Mouse (Mus musculus): Measurements from ENCODE around the gene Lrrc18.

Gene Lrrc18

DNA sequence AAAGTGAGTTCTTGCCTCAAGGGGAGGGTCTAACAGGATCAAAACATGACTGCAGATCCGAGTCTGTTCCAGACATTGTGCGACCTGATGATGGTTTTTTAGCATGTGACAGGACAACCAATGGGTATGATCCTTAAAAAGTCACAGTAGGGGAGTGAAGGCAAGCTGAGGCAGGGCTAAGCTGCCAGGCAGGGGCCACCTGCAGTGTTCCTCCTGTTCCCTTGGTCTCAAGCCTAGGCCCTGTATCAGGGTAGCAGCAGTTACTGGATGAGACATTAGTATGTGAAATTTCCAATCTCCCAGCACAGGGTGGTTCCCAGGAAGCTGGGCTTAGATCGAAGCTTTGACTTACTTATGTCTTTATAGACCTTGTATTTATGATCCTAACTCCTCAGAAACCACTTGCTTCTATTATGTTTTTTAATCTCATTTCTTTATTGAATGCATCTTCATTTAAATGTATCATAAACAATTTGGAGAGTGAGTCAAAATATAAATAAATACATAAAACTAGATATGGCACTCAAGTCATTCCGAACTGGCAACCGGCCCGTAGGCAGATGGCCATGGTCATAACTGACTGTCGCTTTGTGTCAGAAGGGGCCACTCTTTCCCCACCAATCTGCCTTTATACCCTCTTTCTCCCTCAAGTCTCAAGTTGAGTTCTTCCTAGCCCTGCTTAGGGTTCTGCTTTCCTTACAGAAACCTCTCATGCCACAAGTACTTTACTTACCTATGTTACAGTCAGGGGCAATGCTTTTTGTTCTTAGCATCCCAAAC is 67.9 kb downstream of the Lrrc18 start:
- no peak for DNase-seq

DNA sequence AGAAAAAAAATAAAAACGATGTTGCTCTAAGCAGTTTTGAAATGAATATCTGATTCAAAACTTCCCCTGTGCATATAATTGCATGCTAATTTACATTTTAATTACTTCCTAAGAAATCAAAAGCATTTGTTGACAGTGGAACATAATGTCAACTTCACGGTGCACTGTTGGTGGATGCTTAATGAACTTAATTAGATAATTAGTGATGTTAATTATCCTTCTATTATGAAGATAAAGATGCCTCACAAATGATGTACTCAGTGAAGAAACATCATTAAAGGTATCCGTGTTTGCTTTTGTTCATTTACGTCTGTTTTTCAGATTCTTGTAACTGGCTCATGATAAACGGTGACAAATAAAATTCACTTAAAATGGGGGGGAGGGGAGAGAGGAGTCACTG is 71.8 kb downstream of the Lrrc18 start:
- DNase-seq, result no peak

Data from cerebellum, adult 11 months (tissue).